Mouse (Mus musculus) gastrocnemius, adult 2 months (tissue): Measurements from ENCODE around the gene Htra3. TPM values are rescaled to one million over a fixed set of nuclear protein-coding genes. Genes with fewer than 3 reads are reported as not detected.

ENCODE experiments used
- DNase-seq: peaks from one replicate; pipeline ENCODE4 v3.0.0; 2022
- H3K27ac ChIP-seq: fragments of 200-600 bp; 2 replicates; pipeline ENCODE4 v1.8.1; 2022; ENCODE audit warnings: mild to moderate bottlenecking
- H3K4me3 ChIP-seq: fragments of 200-600 bp; 2 replicates; pipeline ENCODE4 v1.8.1; 2022; ENCODE audit warnings: mild to moderate bottlenecking, moderate library complexity
- CTCF ChIP-seq: fragments of 200-600 bp; IDR thresholded peaks from 2 replicates; pipeline ENCODE4 v1.8.1; 2022; ENCODE audit warnings: antibody characterized with exemption, mild to moderate bottlenecking, moderate library complexity
- intact Hi-C: fragments of 180-260 bp; cut with DNase I; formaldehyde crosslinking; loops from one replicate; pipeline ENCODE4 v1.15.1; 2025
- total RNA-seq, 2 experiments: library from RNA; stranded (reverse); gene quantifications; 2 replicates each; pipeline ENCODE4 v1.2.3; 2021

The Htra3 gene
- total RNA-seq, 2 experiments from 2014 or later: 40.1 to 52.2 TPM

- H3K27ac ChIP-seq: peak overlapping the region; percentile 82
- intact Hi-C loops: loop anchor here (5.0 kb wide), 1 partner anchor 58 kb away; no protein-coding TSS in a partner anchor
- no peak for DNase-seq
- peak overlapping the region; percentile 59 for H3K4me3 ChIP-seq
- TF ChIP-seq CTCF: no peak
These were observed 9.7 kb downstream of the Htra3 start for GRCm38 (mm10) chr5:35669747-35670411.

GRCm38 (mm10) chr5:35666152-35666551 lies 13.4 kb downstream of the Htra3 start:
- Histone ChIP-seq H3K27ac (peak overlapping the region; percentile 28; the same call in 1 of the 2 replicates), H3K4me3 (no peak overlapping the region)
- DNase-seq: peak; percentile 15
- intact Hi-C loops: no loop called here
- TF ChIP-seq CTCF: no peak

DNA sequence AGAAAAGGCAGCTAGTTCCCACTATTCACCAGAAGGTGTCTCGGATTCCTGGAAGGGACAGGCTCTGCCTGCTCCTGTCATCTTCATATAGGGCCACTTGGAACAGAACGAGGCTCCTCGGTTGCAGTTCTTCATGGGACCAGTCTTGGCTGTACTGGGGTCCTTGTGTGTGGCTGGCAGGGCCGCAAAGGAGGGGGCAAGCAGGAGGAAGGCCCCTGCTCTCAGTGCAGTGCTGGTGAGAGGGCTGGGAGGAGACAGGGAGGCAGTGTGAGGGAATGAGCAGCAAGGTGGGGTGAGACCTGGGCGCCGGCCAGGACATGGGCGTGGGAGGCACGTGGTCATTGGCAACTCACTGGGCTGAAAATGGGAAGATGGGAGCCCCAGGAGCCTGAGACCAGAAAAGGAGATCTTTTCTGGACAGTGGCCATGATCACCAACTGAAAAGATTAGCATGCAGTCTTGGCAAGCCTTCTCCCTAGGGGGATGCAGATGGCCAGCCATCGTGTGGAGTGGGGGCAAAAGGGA lies 17.5 kb downstream of the Htra3 start:
- Histone ChIP-seq H3K4me3 (no peak overlapping the region), H3K27ac (peak overlapping the region; percentile 16; the same call in 1 of the 2 replicates)
- TF ChIP-seq CTCF: no peak
- peak; percentile 58 for DNase-seq
- intact Hi-C loops: no loop called here

GRCm38 (mm10) chr5:35661210-35661609 lies 18.4 kb downstream of the Htra3 start:
- H3K4me3 ChIP-seq: no peak overlapping the region
- no peak for DNase-seq
- no peak for TF ChIP-seq CTCF
- H3K27ac ChIP-seq: 0 out of 2 replicates have a peak overlapping the region, but pooled peaks have one; percentile 12
- intact Hi-C loops: no loop called here

DNA sequence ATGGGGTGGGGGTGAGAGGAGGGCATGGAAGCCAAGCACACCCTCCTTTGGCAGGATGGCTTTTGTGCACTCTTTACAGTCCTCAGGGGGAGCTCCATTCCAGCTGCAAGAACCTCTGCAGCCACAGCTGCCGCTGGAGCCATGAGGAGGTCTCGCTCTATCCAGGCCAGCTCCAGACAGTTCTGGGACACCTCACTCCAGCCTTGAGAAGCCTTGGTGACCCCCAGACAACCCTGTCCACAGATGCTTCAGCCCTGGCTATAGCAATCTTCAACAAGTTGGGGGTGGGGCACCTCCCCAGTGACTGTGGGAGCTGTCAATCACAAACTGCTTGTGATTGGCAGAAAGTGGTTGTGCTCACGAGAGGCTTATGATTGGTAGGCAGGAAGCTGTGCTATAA lies 20.1 kb downstream of the Htra3 start:
- TF ChIP-seq CTCF: no peak
- intact Hi-C loops: no loop called here
- H3K27ac ChIP-seq: no peak overlapping the region
- no peak overlapping the region for H3K4me3 ChIP-seq
- DNase-seq: no peak

GRCm38 (mm10) chr5:35655753-35656485 lies 23.7 kb downstream of the Htra3 start:
- Histone ChIP-seq H3K27ac (no peak overlapping the region), H3K4me3 (no peak overlapping the region)
- intact Hi-C loops: no loop called here
- DNase-seq: no peak
- no peak; the same call in 1 of the 2 replicates for TF ChIP-seq CTCF

DNA sequence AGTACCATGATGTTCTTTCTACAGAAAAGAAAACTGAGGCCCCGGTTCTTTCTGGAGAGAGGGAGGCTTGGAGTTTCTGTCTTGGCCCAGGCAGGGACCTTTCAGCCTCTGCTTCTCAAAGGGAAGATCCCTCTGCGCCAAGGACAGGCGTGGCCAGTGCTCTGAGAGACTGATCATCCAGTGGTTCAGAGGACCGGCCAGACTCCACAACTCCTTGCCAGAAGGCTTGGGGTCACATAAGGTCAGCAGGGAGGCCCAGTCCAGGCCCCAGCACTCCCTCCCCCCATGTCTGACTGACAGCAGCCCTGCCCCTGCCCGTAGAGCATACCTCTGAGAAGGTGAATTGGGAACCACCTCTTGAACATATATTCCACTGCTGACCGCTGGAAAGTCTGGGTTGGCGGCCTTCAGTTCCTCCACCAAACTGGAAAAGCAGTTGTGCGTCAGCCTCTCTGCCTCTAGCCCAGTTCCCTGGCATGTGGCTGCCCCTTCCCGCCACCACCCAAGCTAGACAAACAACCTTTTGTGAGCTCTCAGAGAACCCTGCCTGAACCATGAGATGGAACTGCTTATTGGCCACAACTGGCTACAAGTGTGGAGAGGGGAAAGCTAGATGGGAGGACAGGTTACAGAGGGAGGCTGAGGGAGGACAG lies 25.7 kb downstream of the Htra3 start:
- no peak for TF ChIP-seq CTCF
- Histone ChIP-seq H3K27ac (peak overlapping the region; percentile 53), H3K4me3 (no peak overlapping the region)
- DNase-seq: peak; percentile 87
- intact Hi-C loops: no loop called here

DNA sequence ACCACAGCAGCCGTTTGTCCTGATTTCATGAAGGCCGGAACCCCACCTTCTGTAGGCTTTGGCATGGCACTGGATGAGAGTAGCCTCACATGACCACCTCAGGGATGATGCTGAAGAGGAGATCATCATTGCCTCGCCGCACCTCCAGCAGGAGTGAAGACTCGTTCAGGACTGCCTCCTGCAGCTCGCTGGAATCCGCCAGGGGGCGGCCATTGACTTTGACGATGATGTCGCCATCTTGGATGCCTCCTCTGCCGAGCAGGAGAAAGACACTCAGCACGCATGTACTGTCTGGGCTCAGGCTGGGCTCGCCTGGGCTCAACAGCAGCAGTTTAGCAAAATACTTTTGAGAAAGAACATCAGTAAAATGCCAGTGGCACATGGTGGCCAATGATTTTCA lies 26.7 kb downstream of the Htra3 start:
- no peak for TF ChIP-seq CTCF
- DNase-seq: no peak
- H3K27ac ChIP-seq: peak overlapping the region; percentile 8; the same call in 1 of the 2 replicates
- intact Hi-C loops: no loop called here
- no peak overlapping the region for H3K4me3 ChIP-seq

DNA sequence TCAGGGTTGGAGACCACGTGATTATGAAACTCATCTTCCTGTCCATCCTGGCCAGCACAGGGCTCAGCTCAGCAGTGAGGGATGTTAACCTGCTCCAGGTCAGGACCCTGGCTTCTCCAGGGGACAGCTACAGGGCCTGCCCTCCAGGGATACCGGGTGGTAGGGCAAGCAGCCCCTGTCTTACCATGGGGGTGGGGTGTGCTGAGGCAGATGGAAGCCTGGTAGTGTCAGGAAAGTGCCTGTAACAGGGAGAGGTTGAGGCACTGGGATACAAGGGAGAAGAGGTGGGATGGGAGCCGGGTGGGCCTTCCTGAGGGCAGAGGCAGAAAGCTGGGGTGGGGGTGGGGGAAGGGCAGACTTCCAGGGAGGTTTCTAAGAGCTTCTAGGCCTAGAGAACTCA lies 27.3 kb downstream of the Htra3 start:
- Histone ChIP-seq H3K4me3 (no peak overlapping the region), H3K27ac (peak overlapping the region; percentile 46; the same call in 1 of the 2 replicates)
- no peak for TF ChIP-seq CTCF
- no peak for DNase-seq
- intact Hi-C loops: no loop called here

DNA sequence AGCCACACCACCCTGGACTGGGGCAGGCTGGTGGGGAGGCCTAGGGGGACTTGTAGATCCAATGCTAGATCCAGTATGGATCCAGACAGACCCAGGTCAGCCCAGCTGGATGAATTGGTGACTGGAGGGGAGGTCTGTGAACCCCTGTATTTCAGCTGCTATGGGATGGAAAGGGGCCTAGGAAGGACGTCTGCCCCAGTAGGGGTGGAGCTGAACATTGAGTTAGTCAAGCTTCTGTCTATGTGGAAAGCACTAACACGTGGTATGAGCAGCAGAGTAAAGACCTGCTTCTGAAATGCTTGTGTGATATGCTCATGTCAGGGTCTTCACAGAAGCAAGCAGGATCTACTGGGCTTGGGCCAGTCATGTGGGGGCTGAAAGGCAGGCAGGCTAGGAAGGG lies 31.4 kb downstream of the Htra3 start:
- intact Hi-C loops: no loop called here
- peak overlapping the region; percentile 77 for H3K27ac ChIP-seq
- no peak for DNase-seq
- H3K4me3 ChIP-seq: no peak overlapping the region
- TF ChIP-seq CTCF: no peak

DNA sequence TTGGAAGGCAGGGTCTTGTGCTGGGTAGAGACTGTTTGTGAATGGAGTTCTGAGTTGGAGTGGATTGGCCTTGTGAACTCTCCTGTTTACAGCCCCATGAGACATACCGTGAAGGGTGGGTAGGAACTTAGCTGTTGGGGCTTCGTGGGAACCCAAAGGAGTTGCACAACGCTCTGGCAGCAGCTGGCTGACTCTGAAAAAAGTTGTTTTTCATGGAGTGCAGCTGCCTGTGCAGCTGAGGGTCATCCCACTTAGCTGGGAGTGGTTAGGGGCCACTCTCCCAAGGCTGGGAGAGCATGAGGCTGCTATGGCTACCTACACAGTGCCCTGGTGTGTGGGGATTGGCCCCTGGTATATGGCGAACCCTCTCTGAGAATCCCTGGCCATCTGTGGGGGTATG lies 32.0 kb downstream of the Htra3 start:
- TF ChIP-seq CTCF: no peak
- peak overlapping the region; percentile 77 for H3K27ac ChIP-seq
- intact Hi-C loops: no loop called here
- H3K4me3 ChIP-seq: no peak overlapping the region
- DNase-seq: peak; percentile 78

GRCm38 (mm10) chr5:35646927-35647326 lies 32.7 kb downstream of the Htra3 start:
- intact Hi-C loops: no loop called here
- no peak for TF ChIP-seq CTCF
- H3K4me3 ChIP-seq: no peak overlapping the region
- peak overlapping the region; percentile 77 for H3K27ac ChIP-seq
- DNase-seq: peak; percentile 78

- intact Hi-C loops: no loop called here
- no peak overlapping the region for H3K4me3 ChIP-seq
- peak overlapping the region; percentile 32; the same call in 1 of the 2 replicates for H3K27ac ChIP-seq
- no peak for DNase-seq
- no peak for TF ChIP-seq CTCF
These were observed 33.6 kb downstream of the Htra3 start for GRCm38 (mm10) chr5:35645938-35646493.
